Mouse (Mus musculus) liver, embryonic 12.5 days (tissue): ENCODE measurements around the gene Rgl1. TPM values are rescaled to one million over a fixed set of nuclear protein-coding genes. Genes with fewer than 3 reads are reported as not detected.

Experiments used
- ATAC-seq: fragments of 200-750 bp; cut with Nextera tagmentation; 2 replicates; pipeline ENCODE4 v1.8.0; 2017; ENCODE audit warnings: moderate number of reproducible peaks, mild to moderate bottlenecking, moderate library complexity
- H3K27ac ChIP-seq: fragments of 300-500 bp; sonication (generic); 2 replicates; pipeline ENCODE4 v1.5.1; 2016; ENCODE audit warnings: mild to moderate bottlenecking
- H3K27me3 ChIP-seq: fragments of 300-500 bp; sonication (generic); replicated peaks from 2 replicates; pipeline ENCODE4 v1.6.1; 2016; ENCODE audit warnings: mild to moderate bottlenecking, moderate library complexity
- H3K36me3 ChIP-seq: fragments of 300-500 bp; sonication (generic); 2 replicates; pipeline ENCODE4 v1.6.1; 2016; ENCODE audit warnings: mild to moderate bottlenecking, moderate library complexity
- H3K4me1 ChIP-seq: fragments of 300-500 bp; sonication (generic); 2 replicates; pipeline ENCODE4 v1.6.1; 2016
- H3K4me2 ChIP-seq: fragments of 300-500 bp; sonication (generic); 2 replicates; pipeline ENCODE4 v1.6.1; 2016; ENCODE audit warnings: mild to moderate bottlenecking, moderate library complexity
- H3K4me3 ChIP-seq: fragments of 300-500 bp; sonication (generic); 2 replicates; pipeline ENCODE4 v1.5.1; 2016; ENCODE audit warnings: mild to moderate bottlenecking, moderate library complexity
- H3K9ac ChIP-seq: fragments of 300-500 bp; sonication (generic); 2 replicates; pipeline ENCODE4 v1.6.1; 2016; ENCODE audit warnings: mild to moderate bottlenecking, moderate library complexity
- H3K9me3 ChIP-seq: fragments of 300-500 bp; sonication (generic); replicated peaks from 2 replicates; pipeline ENCODE4 v1.6.1; 2016; ENCODE audit warnings: mild to moderate bottlenecking, moderate library complexity
- whole genome bisulfite sequencing: fragments of 180-500 bp; shearing (Covaris S2); methylation state at CpG from one replicate; pipeline ENCODE4 v1.1.7; 2016; ENCODE audit not compliant: insufficient replicate concordance; 5-methylcytosine and 5-hydroxymethylcytosine counted together
- polyA plus RNA-seq: library from polyadenylated mRNA; unstranded; fragments of >200 nt; fragmentation: Nextera tagmentation; extraction: Ambion mirVana; gene quantifications from 2 replicates; pipeline ENCODE4 v1.2.1, GENCODE M21; 2016

Rgl1 gene
- polyA plus RNA-seq, 1 experiment from 2014 or later = 12.5 TPM

DNA sequence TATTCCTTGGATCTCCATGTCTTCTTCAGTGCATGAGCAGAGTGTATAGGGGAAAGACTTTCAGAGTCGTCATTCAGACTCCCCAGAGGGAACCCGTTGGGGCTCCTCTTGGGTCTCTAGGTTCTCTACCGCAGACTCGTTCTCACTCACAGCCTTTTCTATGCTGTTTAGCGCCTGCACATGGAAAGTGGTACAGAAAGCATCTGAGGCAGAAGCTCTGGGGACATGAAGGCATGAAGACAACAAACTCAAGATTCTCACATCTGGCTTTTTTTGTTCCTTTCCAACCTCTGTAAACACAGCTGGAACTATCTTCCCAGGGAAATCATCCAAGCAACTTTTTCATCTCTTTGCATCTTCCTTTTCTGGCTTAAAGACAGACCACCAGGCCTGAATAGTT is 260.0 kb downstream of the Rgl1 start:
- no peak for ATAC-seq
- H3K27me3 ChIP-seq = no peaks in the 10 kb centered on the region
- H3K4me2 ChIP-seq = no peak overlapping the region
- H3K4me1 ChIP-seq = no peaks in the 10 kb centered on the region
- no peak overlapping the region for H3K9ac ChIP-seq
- H3K27ac ChIP-seq = no peak overlapping the region
- no peaks in the 10 kb centered on the region for H3K36me3 ChIP-seq
- H3K9me3 ChIP-seq = no peaks in the 10 kb centered on the region
- 67% methylated on average over 5 of the region's 5 CpGs for WGBS
- no peak overlapping the region for H3K4me3 ChIP-seq

DNA sequence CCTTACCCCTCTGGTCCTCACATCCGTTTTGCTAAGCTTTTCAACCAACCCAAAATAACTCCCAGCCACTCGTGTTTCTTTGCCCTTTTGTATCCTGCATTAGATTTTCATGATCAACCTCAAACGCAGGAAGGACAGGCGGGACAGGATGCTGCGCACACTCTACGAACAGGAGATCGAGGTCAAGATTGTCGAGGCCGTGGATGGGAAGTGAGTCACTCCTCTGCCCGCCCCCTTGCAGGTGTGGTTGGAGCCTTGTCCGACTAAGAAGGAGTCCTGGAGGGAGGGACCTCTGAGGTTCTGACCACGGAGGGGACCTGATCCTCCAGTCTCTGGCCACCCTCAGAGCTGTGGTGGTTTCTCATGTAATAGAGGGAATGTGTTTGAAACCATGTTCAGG is 266.3 kb downstream of the Rgl1 start:
- Histone ChIP-seq H3K9me3 (no peaks in the 10 kb centered on the region), H3K4me3 (no peak overlapping the region), H3K4me1 (no peaks in the 10 kb centered on the region), H3K4me2 (no peak overlapping the region), H3K9ac (no peak overlapping the region), H3K27me3 (no peaks in the 10 kb centered on the region), H3K27ac (no peak overlapping the region), H3K36me3 (no peaks in the 10 kb centered on the region)
- WGBS = 33% methylated on average over 12 of the region's 12 CpGs
- no peak for ATAC-seq

DNA sequence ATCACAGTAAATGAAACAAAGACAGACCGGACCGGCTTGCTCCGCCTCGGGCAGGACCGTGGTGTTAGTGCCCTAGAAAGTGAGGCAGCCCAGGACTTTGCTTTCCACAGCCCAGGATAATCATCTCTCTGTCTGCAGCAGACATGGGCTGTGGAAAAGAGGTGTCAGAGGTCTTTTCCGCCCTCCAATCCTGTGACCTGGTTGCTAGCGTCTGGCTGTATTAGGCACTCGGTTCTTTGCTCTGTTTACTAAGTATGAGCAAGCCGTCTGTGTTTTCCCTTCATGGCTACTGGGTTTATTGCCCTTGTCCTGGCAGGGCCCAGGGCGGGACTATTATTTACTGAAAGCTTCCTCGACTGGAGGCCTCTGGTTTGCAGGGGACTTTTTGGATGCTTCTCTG is 268.6 kb downstream of the Rgl1 start:
- Histone ChIP-seq H3K4me3 (no peak overlapping the region), H3K4me2 (0 out of 2 replicates have a peak overlapping the region, but pooled peaks have one; percentile 7), H3K9me3 (no peaks in the 10 kb centered on the region), H3K36me3 (no peaks in the 10 kb centered on the region), H3K27ac (no peak overlapping the region), H3K27me3 (no peaks in the 10 kb centered on the region), H3K4me1 (no peaks in the 10 kb centered on the region), H3K9ac (no peak overlapping the region)
- ATAC-seq = no peak
- 56% methylated on average over 11 of the region's 11 CpGs for WGBS

DNA sequence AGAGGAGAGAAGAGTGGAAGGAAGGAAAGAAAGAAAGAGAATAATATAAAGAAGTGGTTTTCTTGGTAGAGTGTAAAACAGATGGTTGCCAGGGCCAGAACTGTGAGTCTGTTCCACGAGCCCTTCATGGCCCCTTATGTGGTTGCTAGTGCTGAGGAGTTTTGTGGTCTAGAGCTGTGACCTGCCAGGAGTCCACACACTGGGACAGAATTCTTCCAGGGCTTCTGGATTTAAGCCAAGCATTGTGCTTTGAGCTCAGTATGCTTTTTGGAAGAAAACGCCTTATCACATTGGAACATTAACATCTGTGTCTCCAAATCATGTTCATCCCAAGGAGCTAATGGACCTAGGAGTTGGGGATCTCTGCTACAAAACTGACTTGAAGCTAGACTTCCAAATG is 269.3 kb downstream of the Rgl1 start:
- no peak overlapping the region for H3K4me2 ChIP-seq
- no peaks in the 10 kb centered on the region for H3K9me3 ChIP-seq
- no peak overlapping the region for H3K9ac ChIP-seq
- 34% methylated on average over 2 of the region's 2 CpGs for WGBS
- H3K27me3 ChIP-seq = no peaks in the 10 kb centered on the region
- H3K4me1 ChIP-seq = no peaks in the 10 kb centered on the region
- H3K4me3 ChIP-seq = no peak overlapping the region
- no peaks in the 10 kb centered on the region for H3K36me3 ChIP-seq
- no peak overlapping the region for H3K27ac ChIP-seq
- ATAC-seq = no peak

DNA sequence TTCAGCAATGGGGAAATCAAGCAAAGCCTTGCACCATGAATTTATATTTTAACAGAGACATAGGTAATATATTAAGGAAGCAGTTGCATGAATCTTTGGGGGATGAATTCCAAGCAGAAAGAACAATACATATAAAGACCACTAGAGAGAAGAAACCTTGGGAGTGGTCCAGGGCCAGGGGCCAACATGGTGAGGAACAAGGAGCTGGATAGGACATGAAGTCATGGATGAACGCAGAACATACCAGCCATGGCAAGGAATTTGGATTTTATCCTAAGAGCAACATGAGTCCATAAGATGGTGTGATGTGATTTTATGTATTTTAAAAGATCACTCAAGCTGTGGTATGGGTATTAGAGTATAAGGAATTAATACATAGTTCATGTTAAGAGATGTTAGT is 273.9 kb downstream of the Rgl1 start:
- H3K9me3 ChIP-seq = no peaks in the 10 kb centered on the region
- no peak overlapping the region for H3K4me3 ChIP-seq
- no peaks in the 10 kb centered on the region for H3K27me3 ChIP-seq
- H3K4me1 ChIP-seq = no peaks in the 10 kb centered on the region
- no peak overlapping the region for H3K4me2 ChIP-seq
- no peak overlapping the region for H3K27ac ChIP-seq
- no peak for ATAC-seq
- H3K9ac ChIP-seq = no peak overlapping the region
- no peaks in the 10 kb centered on the region for H3K36me3 ChIP-seq
- WGBS = 81% methylated on average over 1 of the region's 1 CpGs

DNA sequence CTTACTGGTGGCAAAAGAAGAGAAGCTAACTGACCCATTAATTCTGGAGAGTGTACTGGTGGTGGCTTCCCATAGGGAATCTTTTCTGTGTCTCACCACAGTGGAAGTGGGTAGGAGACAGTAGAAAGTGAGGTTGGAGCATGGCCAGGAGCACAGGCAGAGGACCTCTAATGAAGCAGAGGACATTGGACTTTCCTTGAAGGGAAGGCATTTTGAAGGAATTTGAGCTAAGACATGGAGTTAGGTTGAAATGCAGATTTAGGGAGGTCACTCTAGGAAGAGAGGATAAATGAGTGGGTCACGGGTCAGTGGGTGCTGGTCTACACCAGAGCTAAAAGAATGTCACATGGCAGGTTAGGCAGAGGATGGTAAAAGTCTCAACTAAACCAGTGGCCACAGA is 275.3 kb downstream of the Rgl1 start:
- Histone ChIP-seq H3K27ac (no peak overlapping the region), H3K9me3 (no peaks in the 10 kb centered on the region), H3K36me3 (no peaks in the 10 kb centered on the region), H3K4me3 (no peak overlapping the region), H3K9ac (no peak overlapping the region), H3K4me1 (no peaks in the 10 kb centered on the region), H3K4me2 (no peak overlapping the region), H3K27me3 (no peaks in the 10 kb centered on the region)
- 70% methylated on average over 1 of the region's 1 CpGs for WGBS
- no peak for ATAC-seq

DNA sequence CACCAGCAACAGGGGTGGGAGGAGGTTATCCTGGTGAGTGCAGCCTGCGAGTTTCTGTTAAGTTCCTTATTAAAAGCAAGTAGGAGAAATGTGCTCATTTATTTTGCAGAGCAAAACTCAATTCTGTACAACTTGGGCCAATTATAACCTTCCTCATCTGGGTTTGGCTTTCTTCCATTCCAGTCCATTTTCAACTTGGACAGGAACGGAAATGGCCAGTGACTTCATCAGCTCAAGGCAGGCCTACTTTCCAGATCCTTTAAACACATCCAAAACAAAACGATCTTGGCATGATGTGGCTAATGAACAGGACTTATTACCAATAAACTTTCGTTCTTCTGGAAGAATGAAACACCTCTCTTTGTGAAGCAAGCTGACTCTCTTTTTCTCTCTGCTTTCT is 290.0 kb downstream of the Rgl1 start:
- Histone ChIP-seq H3K27me3 (no peaks in the 10 kb centered on the region), H3K36me3 (no peaks in the 10 kb centered on the region), H3K4me3 (no peak overlapping the region), H3K4me2 (no peak overlapping the region), H3K9me3 (no peaks in the 10 kb centered on the region), H3K9ac (no peak overlapping the region), H3K4me1 (no peaks in the 10 kb centered on the region), H3K27ac (no peak overlapping the region)
- 52% methylated on average over 4 of the region's 4 CpGs for WGBS
- ATAC-seq = no peak

DNA sequence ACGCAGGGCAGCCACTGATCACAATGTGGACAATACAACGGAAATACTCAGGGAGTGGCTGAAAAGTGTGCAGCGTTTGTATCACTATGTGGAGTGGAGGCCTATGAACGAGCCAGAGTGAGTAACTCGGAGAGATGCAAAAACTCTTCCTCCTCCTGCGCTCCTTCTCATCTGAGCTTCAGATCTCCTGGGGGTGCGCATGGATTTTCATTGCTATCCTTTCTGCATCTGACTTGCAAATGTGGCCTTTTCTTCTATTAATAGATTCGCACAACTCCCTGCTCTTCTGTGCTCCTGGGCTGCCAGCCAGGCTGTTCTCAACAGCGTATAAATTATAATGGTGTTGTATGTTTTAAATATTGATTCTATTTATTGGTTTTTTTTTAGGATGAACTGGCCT is 297.7 kb downstream of the Rgl1 start:
- 78% methylated on average over 9 of the region's 9 CpGs for WGBS
- H3K4me1 ChIP-seq = no peaks in the 10 kb centered on the region
- no peak overlapping the region for H3K27ac ChIP-seq
- H3K36me3 ChIP-seq = no peaks in the 10 kb centered on the region
- H3K27me3 ChIP-seq = no peaks in the 10 kb centered on the region
- no peaks in the 10 kb centered on the region for H3K9me3 ChIP-seq
- H3K9ac ChIP-seq = no peak overlapping the region
- H3K4me2 ChIP-seq = no peak overlapping the region
- no peak for ATAC-seq
- H3K4me3 ChIP-seq = no peak overlapping the region

Other genes with a start within 250 kb of the Rgl1 start
- gene Apobec4, start 15.8 kb downstream of the Rgl1 start, polyA plus RNA-seq = not detected in 2 replicates
- gene Arpc5, start 191 bp upstream of the Rgl1 start, polyA plus RNA-seq = 188 and 197 TPM in 2 replicates
- 9.5 and 11.1 TPM in 2 replicates for gene Ncf2, start 33.8 kb upstream of the Rgl1 start, polyA plus RNA-seq
- gene Smg7, start 136.3 kb upstream of the Rgl1 start, polyA plus RNA-seq = 16.7 and 17.4 TPM in 2 replicates
- gene Nmnat2, start 188.6 kb upstream of the Rgl1 start, polyA plus RNA-seq = 0.05 TPM in 1 of 2 replicates, not detected in the other